Mouse (Mus musculus) T-helper 17 cell (primary cell): ENCODE results near the gene Sgms1.

ENCODE experiments used
- in situ Hi-C, 2 experiments: fragments of 300-600 bp; cut with MboI, MseI; formaldehyde crosslinking; loops; 1 replicate in 1 of 2; 2 replicates in 1 of 2; pipeline ENCODE4 v1.15.1; 2025; ENCODE audit warnings: high pct_unique_total_duplicates in 2 of 2

Gene Sgms1

DNA sequence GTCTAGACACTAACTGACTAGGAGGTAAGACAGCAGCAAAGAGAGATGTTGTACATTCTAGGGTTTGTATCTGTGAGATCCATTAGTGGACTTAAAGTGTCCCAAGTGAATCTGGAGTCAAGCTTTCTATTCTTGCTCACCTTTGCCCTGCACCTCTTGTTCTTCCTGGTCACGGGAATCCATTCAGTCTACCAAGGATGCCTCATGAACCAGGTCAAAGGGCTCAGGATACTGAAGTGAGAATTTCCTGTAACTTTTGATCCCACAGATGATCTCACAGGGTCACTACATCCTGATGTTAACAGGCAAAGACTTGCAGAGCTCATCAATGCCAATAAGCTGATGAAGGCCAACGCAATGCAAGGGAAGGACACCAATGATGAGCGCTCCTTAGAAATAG is 195.4 kb downstream of the Sgms1 start:
- in situ Hi-C loops, result no loop called here

DNA sequence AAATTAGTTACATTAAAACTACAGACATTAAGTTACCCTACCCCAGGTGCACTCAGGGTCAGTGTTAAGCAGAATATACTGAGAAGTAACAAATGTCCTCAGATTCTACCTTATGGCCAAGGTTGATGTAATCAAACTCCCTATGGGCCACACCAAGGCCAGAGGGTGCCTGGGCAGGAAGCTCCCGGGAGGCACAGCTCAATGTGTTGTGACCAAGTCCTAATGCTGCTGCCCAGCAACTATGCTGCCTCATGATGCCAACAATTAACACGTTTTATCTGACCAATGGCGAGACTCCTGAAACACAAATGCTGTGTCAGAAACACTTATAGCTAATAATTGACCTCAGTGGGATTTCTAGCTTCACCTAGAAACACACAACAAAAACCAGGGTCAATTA is 197.9 kb downstream of the Sgms1 start:
- in situ Hi-C loops, result no loop called here

DNA sequence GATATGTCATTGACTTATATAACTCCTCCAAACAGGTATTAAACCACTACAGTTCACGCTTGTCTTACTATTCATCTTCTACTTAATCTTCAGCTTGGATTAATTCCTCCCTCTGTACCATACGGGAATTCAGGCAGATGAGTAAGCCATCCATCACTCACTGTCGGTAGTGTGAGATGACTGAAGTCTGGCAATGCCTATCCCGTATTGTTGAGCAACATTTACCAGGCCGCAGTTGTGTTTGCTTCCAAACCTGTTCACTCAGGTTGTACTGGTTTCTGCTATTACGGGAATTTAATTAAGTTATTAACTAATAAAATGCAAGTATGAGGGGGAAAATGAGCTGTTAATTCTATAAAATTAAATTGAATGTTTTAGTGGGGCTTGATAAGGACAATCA is 199.6 kb downstream of the Sgms1 start:
- in situ Hi-C loops, result loop anchor here in 1 of 2 experiments (5.0 kb wide), 1 partner anchor 72 kb away; no protein-coding TSS in a partner anchor

DNA sequence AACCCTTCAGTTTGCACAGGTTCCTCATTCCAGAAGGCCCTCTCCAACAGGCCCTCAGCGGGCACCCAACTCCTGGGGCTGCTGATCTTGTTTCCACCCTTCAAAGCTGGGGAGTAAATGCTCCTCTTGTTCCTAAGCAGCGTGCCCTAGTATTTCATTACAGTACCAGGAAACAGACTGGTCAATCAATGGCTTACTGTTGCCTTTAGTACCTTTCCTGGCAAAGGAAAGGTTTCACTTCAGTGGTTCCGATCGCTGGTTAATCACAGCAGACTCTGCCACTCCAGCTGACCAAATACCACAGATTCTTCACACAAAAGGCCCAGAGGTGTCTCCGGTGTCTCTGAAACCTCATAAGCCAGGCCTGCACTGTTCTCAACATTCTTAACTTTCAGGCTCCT is 200.5 kb downstream of the Sgms1 start:
- in situ Hi-C loops, result loop anchor here in 1 of 2 experiments (5.0 kb wide), 1 partner anchor 73 kb away; no protein-coding TSS in a partner anchor

DNA sequence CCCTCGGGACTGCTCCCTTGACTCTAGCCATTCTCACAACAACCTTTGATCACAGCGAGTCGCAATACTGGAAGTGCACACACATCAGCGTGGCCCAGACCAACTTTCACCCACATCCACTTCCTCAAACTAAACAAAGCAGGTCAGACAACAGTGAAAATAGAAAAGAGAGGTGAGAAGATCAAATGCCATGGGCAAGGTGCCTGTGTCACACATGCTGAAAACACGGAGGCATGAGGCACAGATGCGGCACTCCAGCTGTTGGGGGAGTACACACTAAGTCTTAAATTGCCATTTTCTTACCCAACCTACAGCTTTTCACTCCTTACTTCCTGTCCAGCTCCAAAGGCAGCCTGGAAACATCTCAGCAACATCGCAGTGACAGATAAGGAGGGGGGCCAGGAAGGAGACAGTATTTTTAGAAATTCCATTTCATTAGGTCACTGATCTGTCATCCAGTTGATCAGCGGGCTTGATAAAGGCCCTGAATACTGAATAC is 202.9 kb downstream of the Sgms1 start:
- in situ Hi-C loops, result loop anchor here in 1 of 2 experiments (5.0 kb wide), 1 partner anchor 76 kb away; no protein-coding TSS in a partner anchor

DNA sequence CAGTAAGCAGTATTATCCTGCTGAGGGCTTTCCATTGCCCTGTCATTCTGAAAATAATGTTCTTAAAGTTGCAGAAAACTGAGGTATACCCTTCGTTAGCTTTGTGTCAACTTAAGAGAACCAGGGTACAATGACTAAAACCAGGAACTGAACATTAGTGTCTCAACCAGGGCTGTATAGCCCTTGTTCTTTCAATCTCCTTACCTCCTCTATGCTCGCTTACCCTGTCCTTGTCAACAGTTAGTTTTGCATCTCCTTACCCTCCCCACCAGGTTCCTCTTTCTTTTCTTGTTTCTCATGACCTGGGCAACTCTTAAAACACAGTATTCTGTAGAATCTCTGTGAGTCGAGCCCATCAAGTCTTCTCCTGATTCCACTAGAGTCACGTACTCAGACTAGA is 206.5 kb downstream of the Sgms1 start:
- in situ Hi-C loops, result no loop called here

DNA sequence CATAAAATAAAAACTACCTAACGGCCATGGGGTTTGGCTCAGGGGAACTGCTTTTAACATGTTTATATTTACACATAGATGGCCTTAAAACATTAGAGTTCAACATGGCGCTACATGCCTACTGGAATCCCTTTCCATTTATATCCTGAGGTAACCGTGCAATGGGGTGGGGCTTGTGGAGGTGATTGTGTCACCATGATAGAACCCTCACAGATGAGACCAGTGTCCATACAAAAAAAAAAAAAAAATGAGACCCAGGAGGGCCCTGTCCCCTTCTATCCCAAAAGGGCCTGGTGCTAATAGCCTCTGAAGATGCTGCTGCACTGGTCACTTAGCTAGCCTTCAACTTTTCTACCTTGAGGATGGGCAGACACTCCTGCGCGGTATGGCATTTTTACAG is 207.0 kb downstream of the Sgms1 start:
- in situ Hi-C loops, result no loop called here

DNA sequence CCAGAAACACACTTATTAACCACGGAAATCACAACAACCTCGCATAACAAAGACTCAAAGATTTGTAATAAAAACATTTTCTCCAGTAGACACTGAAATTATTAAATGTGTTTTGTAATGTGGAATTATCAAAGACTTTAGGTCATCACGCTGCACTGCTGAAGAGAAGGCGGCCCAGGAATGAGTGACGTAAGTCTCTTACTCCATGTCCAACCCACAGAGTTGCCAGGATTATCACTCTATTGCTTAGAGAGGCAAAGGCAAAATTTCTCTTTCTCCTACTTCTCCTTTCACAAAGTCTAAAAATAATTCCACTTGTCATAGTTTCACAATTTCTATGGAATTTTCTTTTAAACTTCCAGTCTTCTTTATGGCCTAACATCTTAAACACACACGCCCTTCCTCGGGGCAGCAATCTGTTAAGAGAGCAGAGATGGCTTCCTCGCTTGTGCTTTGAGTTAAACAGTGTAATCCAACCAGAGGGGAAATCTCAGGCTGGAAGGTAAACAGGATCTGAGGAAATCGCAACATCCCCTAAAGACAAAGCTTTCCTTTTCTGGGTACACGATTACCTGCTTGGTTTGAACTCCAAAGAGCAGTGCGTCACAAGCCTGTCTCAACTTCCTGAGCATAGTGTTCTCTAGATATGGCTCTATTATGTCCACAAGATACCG is 207.7 kb downstream of the Sgms1 start:
- in situ Hi-C loops, result no loop called here

DNA sequence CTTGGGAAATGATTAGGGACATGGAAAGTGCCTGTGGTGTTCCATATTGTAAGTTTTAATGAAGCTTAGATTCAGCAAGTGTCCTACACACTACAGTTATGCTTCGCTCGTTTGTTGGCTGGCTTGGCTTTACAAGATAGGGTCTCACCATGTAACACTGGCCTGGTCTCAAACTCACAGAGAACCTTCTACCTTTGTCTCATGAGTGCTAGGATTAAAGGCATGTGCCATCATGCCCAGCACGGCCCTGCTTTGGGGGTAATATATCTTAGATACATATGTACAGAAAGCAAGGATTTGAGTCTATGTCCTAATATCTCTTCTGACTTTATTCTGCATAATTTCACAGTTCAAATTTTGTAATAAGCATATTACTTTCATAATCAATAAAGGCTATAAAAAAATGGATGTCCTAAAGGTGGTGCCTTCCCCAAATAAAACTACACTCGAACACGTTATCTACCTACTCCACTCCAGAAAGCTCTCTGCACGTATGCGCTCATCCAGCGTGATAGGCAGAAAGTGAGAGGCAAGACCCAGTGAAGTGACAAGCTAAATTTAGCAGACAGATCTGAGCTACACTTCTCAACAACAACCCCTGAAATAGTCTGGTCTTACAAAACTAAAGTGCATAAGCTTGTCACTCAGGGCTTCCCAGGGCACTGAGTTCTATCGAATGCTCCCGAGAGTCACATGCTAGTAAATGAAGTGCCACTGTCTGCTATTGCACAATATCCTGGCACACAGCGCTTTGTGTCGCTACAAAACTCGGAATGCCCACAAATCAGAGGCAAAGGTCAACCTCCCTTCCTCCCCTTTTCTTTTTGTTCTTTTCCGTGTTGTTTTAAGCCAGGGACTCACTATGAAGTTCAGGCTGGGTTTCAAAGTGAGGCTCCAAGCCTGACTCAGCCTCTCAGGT is 208.5 kb downstream of the Sgms1 start:
- in situ Hi-C loops, result no loop called here

DNA sequence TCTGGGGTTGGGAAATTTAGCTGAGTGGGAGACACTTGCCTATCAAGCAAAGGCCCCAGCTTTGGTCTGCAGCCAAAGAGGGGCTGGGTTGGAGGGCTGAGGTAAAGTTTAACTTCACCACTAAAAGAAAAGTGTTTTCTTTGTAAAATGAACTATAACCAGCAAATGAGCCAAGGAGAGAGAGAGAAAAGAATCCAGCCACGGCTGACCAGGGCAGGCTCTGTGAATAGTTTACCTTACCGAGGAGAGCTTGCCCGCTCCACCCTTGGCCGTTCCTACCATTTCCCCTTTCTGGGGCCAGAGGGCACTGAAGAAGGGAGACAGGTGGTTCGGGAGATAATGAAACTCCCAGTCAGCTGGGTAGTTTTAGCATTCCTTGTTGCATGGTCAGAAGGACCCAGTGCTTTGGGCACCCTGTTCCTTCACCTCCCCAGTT is 209.5 kb downstream of the Sgms1 start:
- in situ Hi-C loops, result no loop called here

DNA sequence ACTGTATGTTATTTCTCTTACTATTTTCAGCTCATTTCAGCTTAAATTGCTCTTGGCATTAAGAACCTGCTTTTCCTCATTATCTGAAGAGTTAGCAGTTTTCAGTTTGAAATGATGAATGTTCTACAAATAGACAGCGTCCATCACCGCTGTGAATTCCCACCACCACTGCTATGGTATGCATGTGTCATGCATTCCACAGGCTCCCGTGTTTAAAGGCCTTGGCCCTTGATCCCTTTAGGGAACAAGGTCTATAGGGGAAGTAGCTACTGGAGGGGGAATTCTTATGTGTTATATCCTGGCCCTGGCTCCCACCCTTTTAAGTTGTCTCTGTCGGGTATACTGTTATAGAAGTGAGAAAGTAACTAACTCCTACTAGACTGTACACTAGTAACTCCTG is 210.0 kb downstream of the Sgms1 start:
- in situ Hi-C loops, result no loop called here

DNA sequence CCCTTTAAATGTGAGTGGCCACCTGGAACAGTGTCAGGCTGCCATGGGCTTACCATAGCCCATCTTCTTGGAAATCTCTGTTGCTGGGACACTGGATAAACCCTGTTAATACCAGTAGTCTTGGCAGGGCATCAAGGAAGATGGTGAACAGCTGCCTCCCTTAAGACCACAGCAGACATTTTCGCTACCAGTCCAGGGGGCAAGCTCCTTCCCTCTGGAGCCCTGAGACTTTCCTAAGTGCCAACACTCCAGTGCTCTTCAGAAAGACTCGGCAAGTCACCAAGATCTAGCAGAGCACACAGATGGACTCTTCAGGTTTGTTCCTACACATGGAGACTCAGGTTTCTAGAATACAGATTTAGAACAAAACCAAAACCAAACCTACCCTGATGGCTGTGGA is 211.4 kb downstream of the Sgms1 start:
- in situ Hi-C loops, result no loop called here

DNA sequence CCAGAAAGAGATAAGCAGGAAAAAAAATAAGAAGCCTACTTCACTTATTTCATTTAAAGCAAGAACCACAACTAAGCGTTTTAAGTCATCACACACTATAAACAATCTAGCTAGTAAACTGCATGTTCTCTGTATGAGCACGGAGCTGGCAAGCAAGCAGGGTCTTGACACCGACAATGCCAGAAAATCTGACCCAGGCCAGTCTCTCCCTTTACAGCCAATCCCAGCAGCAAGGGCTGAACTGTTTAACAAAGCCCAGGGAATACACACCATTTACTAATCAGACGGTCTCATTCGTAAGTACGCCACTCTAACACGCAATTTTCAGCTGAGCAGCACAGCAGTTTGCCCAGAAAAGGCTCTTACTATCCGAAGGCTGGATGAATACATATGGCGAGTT is 213.1 kb downstream of the Sgms1 start:
- in situ Hi-C loops, result no loop called here

DNA sequence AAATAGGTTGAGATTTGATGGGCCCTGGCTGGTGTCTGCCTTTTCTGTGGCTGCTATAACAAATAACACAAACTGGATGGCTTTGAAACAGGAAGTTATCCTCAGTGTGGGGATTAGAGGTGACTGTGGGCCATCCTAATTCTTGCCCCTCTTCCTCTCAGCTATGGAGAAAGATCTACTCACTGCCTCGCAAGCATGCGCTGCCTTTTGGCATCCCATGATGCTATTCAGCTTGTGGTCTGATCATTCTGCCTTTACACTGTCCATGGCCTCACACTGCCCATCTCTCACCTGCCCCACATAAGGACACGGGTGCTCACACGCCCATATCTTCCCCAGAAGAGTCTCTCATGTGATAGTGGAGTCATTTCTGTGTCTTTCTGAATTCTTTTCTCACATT is 213.5 kb downstream of the Sgms1 start:
- in situ Hi-C loops, result no loop called here

DNA sequence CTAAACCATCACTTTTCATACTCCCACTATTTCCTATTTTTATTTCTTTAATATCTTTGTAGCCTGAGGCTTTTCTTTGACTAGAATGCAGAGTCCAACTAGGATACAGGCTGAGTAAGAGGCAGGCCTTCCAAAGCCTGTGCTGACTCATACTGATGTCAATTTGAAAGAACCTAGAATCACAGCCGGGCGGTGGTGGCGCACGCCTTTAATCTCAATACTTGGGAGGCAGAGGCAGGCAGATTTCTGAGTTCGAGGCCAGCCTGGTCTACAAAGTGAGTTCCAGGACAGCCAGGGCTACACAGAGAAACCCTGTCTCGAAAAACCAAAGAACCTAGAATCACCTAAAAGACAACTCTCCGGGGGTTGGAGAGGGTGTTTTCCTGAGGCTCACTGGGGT is 214.5 kb downstream of the Sgms1 start:
- in situ Hi-C loops, result no loop called here

DNA sequence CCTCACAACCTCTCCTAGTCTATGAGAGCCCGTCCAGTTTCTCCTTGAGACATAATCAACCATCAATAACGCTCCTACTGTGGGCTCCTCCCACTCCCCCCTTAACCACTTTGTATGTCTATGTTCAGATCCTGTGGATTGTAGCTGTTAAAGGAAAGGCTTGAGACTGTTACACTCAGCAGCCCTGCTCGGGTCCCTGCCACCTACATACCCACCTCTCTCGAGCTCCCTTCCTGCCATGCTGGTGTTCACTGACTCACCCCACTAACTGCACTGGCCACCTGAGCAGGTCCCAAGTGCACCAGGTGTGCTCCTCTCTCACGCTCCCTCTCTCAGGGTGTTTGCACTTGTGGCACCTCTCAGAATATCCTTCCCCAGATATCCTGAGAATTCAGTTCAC is 215.0 kb downstream of the Sgms1 start:
- in situ Hi-C loops, result loop anchor here in 1 of 2 experiments (25.0 kb wide), 1 partner anchor 513 kb away; no protein-coding TSS in a partner anchor

DNA sequence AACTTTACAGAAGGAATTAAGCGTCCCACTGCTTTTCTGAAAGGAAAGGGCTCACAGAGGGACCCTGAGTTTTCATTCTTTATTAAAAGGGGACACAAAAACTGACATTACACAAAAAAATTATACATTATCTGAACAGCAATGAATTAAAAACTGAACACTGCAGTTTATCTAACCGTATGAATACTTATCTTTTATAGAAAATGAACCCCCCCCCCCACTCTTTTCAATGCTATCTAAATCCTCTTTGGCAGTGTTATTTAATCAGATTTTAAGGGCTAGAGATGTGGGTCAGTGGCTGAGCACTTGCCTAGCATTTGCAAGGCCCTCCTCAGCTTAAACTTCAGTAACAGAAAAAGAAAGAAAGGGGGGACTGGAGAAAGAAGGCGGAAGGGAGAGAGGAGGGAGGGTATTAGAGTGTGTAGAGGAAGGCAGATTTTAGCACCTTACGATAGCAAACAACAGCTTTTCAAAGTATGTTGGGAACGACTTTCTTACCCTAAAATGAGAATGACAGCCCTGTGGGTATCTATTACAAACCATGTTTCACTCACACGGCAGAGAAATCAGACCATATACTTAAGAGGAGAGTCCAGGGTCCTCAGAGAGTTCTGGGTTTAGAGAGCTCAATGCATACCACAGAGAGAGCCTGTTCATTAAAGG is 215.9 kb downstream of the Sgms1 start:
- in situ Hi-C loops, result loop anchor here in 1 of 2 experiments (25.0 kb wide), 1 partner anchor 514 kb away; no protein-coding TSS in a partner anchor

DNA sequence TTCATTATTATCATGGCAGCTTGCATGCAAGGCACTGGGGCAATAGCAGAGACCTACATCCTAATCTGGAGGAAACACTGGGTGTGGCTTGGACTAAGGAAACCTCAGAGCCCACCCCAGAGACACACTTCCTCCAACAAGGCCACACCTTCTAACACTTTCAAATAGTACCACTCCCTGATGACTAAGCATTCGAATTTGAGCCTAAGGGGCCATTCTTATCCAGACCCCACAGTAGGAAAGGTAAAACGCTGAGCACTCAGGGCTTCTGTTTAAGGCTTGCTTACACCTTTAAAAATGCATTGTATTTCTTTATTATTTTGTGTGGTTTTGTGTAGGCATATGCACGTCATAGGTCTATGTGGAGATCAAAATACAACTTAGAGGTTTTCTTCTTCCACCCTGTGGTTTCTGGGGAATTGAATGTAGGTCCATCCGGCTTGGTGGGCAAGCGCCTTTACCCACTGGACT is 217.0 kb downstream of the Sgms1 start:
- in situ Hi-C loops, result loop anchor here in 1 of 2 experiments (25.0 kb wide), 1 partner anchor 515 kb away; no protein-coding TSS in a partner anchor

DNA sequence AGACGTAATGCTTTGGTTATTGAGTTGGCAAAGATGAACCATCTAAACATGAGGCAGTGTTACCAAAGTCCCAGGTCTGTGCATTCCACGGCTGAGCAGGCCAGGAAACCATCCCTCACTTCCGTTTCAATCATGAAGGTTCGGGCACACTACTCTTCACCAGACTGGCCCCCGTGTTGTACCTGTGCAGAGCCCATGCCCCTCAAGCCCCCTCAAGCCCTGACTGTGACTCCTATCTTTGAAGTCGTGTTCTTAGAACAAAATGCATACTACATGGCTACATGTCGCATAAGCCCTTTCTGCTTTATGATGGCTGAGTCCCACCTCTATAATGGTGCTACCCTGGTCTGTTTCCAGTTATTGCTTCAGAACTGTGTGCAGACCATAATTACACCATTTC is 217.5 kb downstream of the Sgms1 start:
- in situ Hi-C loops, result loop anchor here in 1 of 2 experiments (25.0 kb wide), 1 partner anchor 515 kb away; no protein-coding TSS in a partner anchor

DNA sequence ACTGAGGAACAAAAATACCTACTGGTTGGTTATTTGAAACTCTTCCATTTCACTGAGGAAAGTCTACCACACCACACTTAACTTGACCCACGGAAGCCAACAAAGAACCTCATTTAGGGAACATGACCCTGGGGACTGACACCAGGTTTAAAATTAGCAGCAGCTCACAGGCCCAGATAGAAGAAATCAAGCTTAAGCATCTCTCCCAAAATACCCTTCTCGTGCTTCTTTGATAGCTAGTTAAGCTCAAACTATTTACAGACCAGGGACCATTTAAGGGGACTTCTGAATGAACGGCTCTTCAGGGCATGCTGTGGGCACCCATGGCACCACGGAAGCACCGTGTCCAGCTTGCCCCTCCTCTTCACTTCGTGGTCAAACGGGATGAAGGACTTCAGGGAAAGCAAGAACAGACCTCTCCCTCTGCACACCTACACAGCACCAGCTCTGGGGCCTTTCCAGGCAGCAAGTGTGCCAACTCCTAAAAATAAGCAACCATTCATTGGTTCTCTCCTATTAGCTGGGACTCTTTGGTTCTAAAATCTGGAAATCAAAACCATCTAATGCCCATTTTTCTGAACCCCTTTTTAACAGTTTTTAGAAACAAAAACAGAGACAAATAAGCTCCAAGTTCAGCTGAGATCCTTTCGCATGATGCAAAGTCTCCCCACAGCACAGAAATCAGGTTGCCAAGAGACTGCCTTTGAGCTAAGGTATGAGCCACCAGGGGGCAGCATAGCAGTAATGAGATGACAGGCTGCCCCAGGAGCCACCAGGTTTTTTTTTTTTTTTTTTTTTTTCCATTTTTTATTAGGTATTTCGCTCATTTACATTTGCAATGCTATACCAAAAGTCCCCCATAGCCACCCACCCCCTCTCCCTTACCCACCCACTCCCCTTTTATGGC is 219.6 kb downstream of the Sgms1 start:
- in situ Hi-C loops, result loop anchor here in 1 of 2 experiments (25.0 kb wide), 1 partner anchor 517 kb away; no protein-coding TSS in a partner anchor
